Mouse (Mus musculus): ENCODE results near the gene Lgals9. TPM values are rescaled to one million over a fixed set of nuclear protein-coding genes. Genes with fewer than 3 reads are reported as not detected.

Gene Lgals9
- polyA plus RNA-seq, 1 experiment from 2014 or later, result 13.7 TPM

- peak; percentile 57 for DNase-seq
- H3K4me3 ChIP-seq (replicated peaks; ENCODE audit: low read depth, low read length), result no peak overlapping the region
- 0 out of 2 replicates have a peak overlapping the region, but pooled peaks have one; percentile 8 for H3K27ac ChIP-seq (replicated peaks; ENCODE audit: low read depth, low read length)
These were observed 11.2 kb downstream of the Lgals9 start for GRCm38 (mm10) chr11:78973381-78974150.

DNA sequence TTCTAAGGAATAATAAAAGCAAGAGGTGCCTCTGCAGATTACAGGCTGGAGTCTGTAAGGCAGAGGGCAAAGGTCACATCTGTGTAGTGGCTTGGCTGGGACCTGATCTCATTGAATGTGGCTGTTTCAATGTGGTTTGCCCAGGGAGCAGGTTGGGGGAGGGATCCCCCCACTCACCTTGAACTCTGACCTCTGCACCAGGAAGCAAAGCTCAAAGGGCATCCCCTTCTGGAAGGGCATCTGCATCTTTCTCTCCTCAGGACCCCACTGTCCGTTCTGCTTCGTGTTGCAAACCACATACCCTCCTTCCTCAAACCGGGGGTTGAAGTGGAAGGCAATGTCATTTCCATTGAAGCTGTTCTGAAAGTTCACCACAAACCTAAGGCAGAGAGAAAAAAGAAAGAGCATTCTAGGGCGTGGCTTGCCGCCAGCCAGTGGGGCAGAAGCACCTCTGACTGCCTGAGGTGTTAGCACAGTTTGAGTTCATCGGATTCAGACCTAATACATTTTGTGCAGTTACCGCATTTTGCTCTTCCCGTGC, 11.9 kb downstream of the Lgals9 start:
- H3K4me3 ChIP-seq (replicated peaks; ENCODE audit: low read depth, low read length), result no peak overlapping the region
- H3K4me1 ChIP-seq (ENCODE audit: control insufficient read depth, insufficient read depth, low read length), result 0 out of 2 replicates have a peak, but pooled peaks cover 4% of the 10 kb centered on the region
- DNase-seq (no peak), ATAC-seq (ENCODE audit: low FRiP score, low TSS enrichment) (no peak)
- H3K9ac ChIP-seq (replicated peaks; ENCODE audit: low read length), result no peak overlapping the region
- H3K27ac ChIP-seq (replicated peaks; ENCODE audit: low read depth, low read length), result 0 out of 2 replicates have a peak overlapping the region, but pooled peaks have one; percentile 8
- H3K36me3 ChIP-seq (ENCODE audit: control insufficient read depth, insufficient read depth, low read length), result no peaks in the 10 kb centered on the region
- no peaks in the 10 kb centered on the region for H3K27me3 ChIP-seq (ENCODE audit: control insufficient read depth, insufficient read depth, low read length)
- H3K4me2 ChIP-seq (ENCODE audit: low read length), result no peak overlapping the region
- 64% methylated on average over 8 of the region's 8 CpGs for WGBS
- no peaks in the 10 kb centered on the region for H3K9me3 ChIP-seq (ENCODE audit: control insufficient read depth, low read length)

More at GRCm38 (mm10) chr11:78973381-78974150, 11.2 kb downstream of the Lgals9 start:
- no peak for ATAC-seq (ENCODE audit: low FRiP score, low TSS enrichment)
- Histone ChIP-seq H3K27me3 (ENCODE audit: control insufficient read depth, insufficient read depth, low read length) (no peaks in the 10 kb centered on the region), H3K4me2 (ENCODE audit: low read length) (no peak overlapping the region), H3K9me3 (ENCODE audit: control insufficient read depth, low read length) (no peaks in the 10 kb centered on the region), H3K9ac (replicated peaks; ENCODE audit: low read length) (no peak overlapping the region), H3K4me1 (ENCODE audit: control insufficient read depth, insufficient read depth, low read length) (0 out of 2 replicates have a peak, but pooled peaks cover 4% of the 10 kb centered on the region), H3K36me3 (ENCODE audit: control insufficient read depth, insufficient read depth, low read length) (no peaks in the 10 kb centered on the region)
- WGBS, result 70% methylated on average over 17 of the region's 17 CpGs

DNA sequence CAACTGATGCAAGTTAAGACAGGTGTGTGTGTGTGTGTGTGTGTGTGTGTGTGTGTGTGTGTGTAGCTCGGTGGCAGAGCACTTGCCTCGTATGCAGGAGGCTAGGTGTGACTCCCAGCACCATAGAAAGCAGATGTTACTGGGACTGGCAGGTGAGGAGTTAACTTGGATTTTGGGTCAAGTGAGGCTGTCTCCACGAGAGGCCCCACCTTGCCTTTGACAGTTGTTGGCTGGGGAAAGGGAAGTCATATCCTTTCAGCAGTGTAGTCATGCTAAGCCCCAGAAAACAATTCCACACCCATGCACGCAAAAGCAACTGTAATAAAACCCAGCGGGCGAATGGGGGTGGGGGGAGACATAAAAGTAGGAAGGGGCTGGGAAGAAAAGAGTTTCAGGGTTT, 12.4 kb downstream of the Lgals9 start:
- DNase-seq, result no peak
- no peaks in the 10 kb centered on the region for H3K27me3 ChIP-seq (ENCODE audit: control insufficient read depth, insufficient read depth, low read length)
- 0 out of 2 replicates have a peak, but pooled peaks cover 4% of the 10 kb centered on the region for H3K4me1 ChIP-seq (ENCODE audit: control insufficient read depth, insufficient read depth, low read length)
- H3K36me3 ChIP-seq (ENCODE audit: control insufficient read depth, insufficient read depth, low read length), result no peaks in the 10 kb centered on the region
- H3K4me3 ChIP-seq (replicated peaks; ENCODE audit: low read depth, low read length), result no peak overlapping the region
- no peak overlapping the region for H3K9ac ChIP-seq (replicated peaks; ENCODE audit: low read length)
- ATAC-seq (ENCODE audit: low FRiP score, low TSS enrichment), result no peak
- H3K27ac ChIP-seq (replicated peaks; ENCODE audit: low read depth, low read length), result no peak overlapping the region
- no peak overlapping the region for H3K4me2 ChIP-seq (ENCODE audit: low read length)
- 55% methylated on average over 6 of the region's 6 CpGs for WGBS
- no peaks in the 10 kb centered on the region for H3K9me3 ChIP-seq (ENCODE audit: control insufficient read depth, low read length)

- Histone ChIP-seq H3K4me2 (ENCODE audit: low read length) (no peak overlapping the region), H3K27me3 (ENCODE audit: control insufficient read depth, insufficient read depth, low read length) (no peaks in the 10 kb centered on the region), H3K36me3 (ENCODE audit: control insufficient read depth, insufficient read depth, low read length) (no peaks in the 10 kb centered on the region), H3K9ac (replicated peaks; ENCODE audit: low read length) (no peak overlapping the region), H3K27ac (replicated peaks; ENCODE audit: low read depth, low read length) (no peak overlapping the region), H3K4me3 (replicated peaks; ENCODE audit: low read depth, low read length) (no peak overlapping the region), H3K4me1 (ENCODE audit: control insufficient read depth, insufficient read depth, low read length) (0 out of 2 replicates have a peak, but pooled peaks cover 4% of the 10 kb centered on the region), H3K9me3 (ENCODE audit: control insufficient read depth, low read length) (no peaks in the 10 kb centered on the region)
- ATAC-seq (ENCODE audit: low FRiP score, low TSS enrichment), result no peak
- WGBS, result 95% methylated on average over 3 of the region's 3 CpGs
- no peak for DNase-seq
These were observed 13.0 kb downstream of the Lgals9 start for GRCm38 (mm10) chr11:78971746-78972145.

DNA sequence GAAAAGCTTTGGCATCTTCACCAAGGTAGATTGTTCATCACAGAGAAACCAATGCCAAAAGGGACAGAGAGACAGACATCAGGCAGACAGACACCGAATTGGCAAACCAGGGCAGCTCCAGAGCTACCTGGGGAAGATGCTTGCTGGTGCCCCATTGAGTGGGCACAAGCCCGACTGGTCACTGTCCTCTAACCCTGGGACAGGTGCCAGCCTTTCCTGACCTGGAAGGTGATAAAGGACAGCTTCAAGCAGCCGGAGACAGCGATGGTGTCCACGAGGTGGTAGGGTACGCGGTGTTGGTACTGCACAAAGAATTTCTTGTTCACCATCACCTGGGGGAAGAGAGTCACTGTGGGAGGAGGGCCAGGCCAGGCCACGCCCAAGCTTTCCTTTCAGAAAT, 13.7 kb downstream of the Lgals9 start:
- DNase-seq (no peak), ATAC-seq (ENCODE audit: low FRiP score, low TSS enrichment) (no peak)
- WGBS, result 87% methylated on average over 8 of the region's 8 CpGs
- no peak overlapping the region for H3K9ac ChIP-seq (replicated peaks; ENCODE audit: low read length)
- no peaks in the 10 kb centered on the region for H3K9me3 ChIP-seq (ENCODE audit: control insufficient read depth, low read length)
- no peaks in the 10 kb centered on the region for H3K36me3 ChIP-seq (ENCODE audit: control insufficient read depth, insufficient read depth, low read length)
- H3K27ac ChIP-seq (replicated peaks; ENCODE audit: low read depth, low read length), result no peak overlapping the region
- H3K4me3 ChIP-seq (replicated peaks; ENCODE audit: low read depth, low read length), result no peak overlapping the region
- H3K4me1 ChIP-seq (ENCODE audit: control insufficient read depth, insufficient read depth, low read length), result 0 out of 2 replicates have a peak, but pooled peaks cover 4% of the 10 kb centered on the region
- H3K4me2 ChIP-seq (ENCODE audit: low read length), result no peak overlapping the region
- no peaks in the 10 kb centered on the region for H3K27me3 ChIP-seq (ENCODE audit: control insufficient read depth, insufficient read depth, low read length)

- H3K9ac ChIP-seq (replicated peaks; ENCODE audit: low read length), result no peak overlapping the region
- H3K27ac ChIP-seq (replicated peaks; ENCODE audit: low read depth, low read length), result no peak overlapping the region
- DNase-seq (no peak), ATAC-seq (ENCODE audit: low FRiP score, low TSS enrichment) (no peak)
- no peaks in the 10 kb centered on the region for H3K9me3 ChIP-seq (ENCODE audit: control insufficient read depth, low read length)
- H3K36me3 ChIP-seq (ENCODE audit: control insufficient read depth, insufficient read depth, low read length), result no peaks in the 10 kb centered on the region
- WGBS, result 89% methylated on average over 4 of the region's 4 CpGs
- H3K4me2 ChIP-seq (ENCODE audit: low read length), result no peak overlapping the region
- 0 out of 2 replicates have a peak, but pooled peaks cover 4% of the 10 kb centered on the region for H3K4me1 ChIP-seq (ENCODE audit: control insufficient read depth, insufficient read depth, low read length)
- no peaks in the 10 kb centered on the region for H3K27me3 ChIP-seq (ENCODE audit: control insufficient read depth, insufficient read depth, low read length)
- H3K4me3 ChIP-seq (replicated peaks; ENCODE audit: low read depth, low read length), result no peak overlapping the region
These were observed 16.6 kb downstream of the Lgals9 start for GRCm38 (mm10) chr11:78968121-78968520.

DNA sequence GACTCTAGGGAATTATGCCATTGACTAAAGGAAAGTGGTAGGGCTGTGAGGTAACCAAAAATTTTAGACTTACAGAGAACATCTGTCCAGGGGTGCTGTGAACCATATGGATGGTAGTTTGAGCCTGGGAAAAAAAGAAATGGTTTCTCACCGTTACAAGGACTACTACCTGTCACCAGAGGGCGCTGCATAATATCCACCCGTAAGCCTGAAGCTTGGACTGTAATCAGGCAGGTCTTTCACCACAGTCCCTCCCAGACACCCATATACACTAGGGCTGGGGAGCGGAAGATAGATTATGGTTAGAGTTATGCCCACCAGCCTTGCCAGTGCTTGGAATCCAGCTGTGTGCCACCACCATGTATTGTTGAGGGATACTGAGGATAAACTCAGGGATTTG, 17.4 kb downstream of the Lgals9 start:
- Histone ChIP-seq H3K4me1 (ENCODE audit: control insufficient read depth, insufficient read depth, low read length) (no peaks in the 10 kb centered on the region), H3K27me3 (ENCODE audit: control insufficient read depth, insufficient read depth, low read length) (no peaks in the 10 kb centered on the region), H3K9me3 (ENCODE audit: control insufficient read depth, low read length) (no peaks in the 10 kb centered on the region), H3K36me3 (ENCODE audit: control insufficient read depth, insufficient read depth, low read length) (no peaks in the 10 kb centered on the region), H3K9ac (replicated peaks; ENCODE audit: low read length) (no peak overlapping the region), H3K4me3 (replicated peaks; ENCODE audit: low read depth, low read length) (no peak overlapping the region), H3K4me2 (ENCODE audit: low read length) (no peak overlapping the region), H3K27ac (replicated peaks; ENCODE audit: low read depth, low read length) (no peak overlapping the region)
- ATAC-seq (ENCODE audit: low FRiP score, low TSS enrichment) (no peak), DNase-seq (peak; percentile 76)
- 26% methylated on average over 4 of the region's 4 CpGs for WGBS

DNA sequence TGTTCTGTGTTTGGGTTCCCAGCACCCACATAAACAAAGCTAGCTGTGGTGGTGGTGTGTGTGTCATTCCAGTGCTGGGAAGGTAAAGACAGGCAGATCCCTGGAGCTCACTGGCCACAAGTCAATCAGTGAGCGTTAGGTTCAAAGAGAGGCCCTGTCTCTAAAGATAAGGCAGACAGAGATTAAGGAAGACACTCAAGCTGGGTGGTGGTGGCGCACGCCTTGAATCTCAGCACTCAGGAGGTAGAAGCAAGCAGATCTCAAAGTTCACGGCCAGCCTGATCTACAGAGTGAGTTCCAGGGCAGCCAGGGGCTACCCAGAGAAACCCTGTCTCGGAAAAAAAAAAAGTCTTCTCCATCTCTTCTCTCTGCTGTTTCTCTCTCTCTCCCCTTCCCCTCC, 23.5 kb downstream of the Lgals9 start:
- no peak for DNase-seq
- Histone ChIP-seq H3K4me1 (ENCODE audit: control insufficient read depth, insufficient read depth, low read length) (no peaks in the 10 kb centered on the region), H3K27ac (replicated peaks; ENCODE audit: low read depth, low read length) (no peak overlapping the region), H3K27me3 (ENCODE audit: control insufficient read depth, insufficient read depth, low read length) (no peaks in the 10 kb centered on the region), H3K4me3 (replicated peaks; ENCODE audit: low read depth, low read length) (no peak overlapping the region), H3K4me2 (ENCODE audit: low read length) (no peak overlapping the region), H3K36me3 (ENCODE audit: control insufficient read depth, insufficient read depth, low read length) (no peaks in the 10 kb centered on the region), H3K9me3 (ENCODE audit: control insufficient read depth, low read length) (no peaks in the 10 kb centered on the region), H3K9ac (replicated peaks; ENCODE audit: low read length) (no peak overlapping the region)
- no peak for ATAC-seq (ENCODE audit: low FRiP score, low TSS enrichment)
- WGBS, result 68% methylated on average over 5 of the region's 5 CpGs

Measured in midbrain, embryonic 14.5 days (tissue).